Mouse (Mus musculus) MEL (cell line): ENCODE measurements around the gene Timeless. TPM values are rescaled to one million over a fixed set of nuclear protein-coding genes. Genes with fewer than 3 reads are reported as not detected.

ENCODE experiments used
- DNase-seq: peaks from one replicate; pipeline ENCODE4 v3.0.0; 2011; ENCODE audit warnings: low read depth, low spot score
- H3K27ac ChIP-seq: 2 replicates; pipeline ENCODE4 v1.5.1; 2012; ENCODE audit warnings: low read depth, mild to moderate bottlenecking, control low read depth, low read length, moderate library complexity; ENCODE audit not compliant: control insufficient read depth
- H3K27me3 ChIP-seq, 2 experiments: fragments of 150-350 bp in 1 of 2; sonication (generic) in 1 of 2; 2 replicates each; pipeline ENCODE4 v1.6.1; 2012; ENCODE audit warnings: low read length in 2 of 2, mild to moderate bottlenecking in 2 of 2, improper control_type of control experiment in 1 of 2, moderate library complexity in 1 of 2; ENCODE audit not compliant: insufficient read depth in 2 of 2, control insufficient read depth in 1 of 2
- H3K36me3 ChIP-seq, 2 experiments: 2 replicates each; pipeline ENCODE4 v1.6.1; 2012 to 2014; ENCODE audit warnings: low read length in 2 of 2, improper control_type of control experiment in 1 of 2, inconsistent platforms in 1 of 2, mild to moderate bottlenecking in 1 of 2; ENCODE audit not compliant: insufficient read depth in 2 of 2, control insufficient read depth in 1 of 2
- H3K4me1 ChIP-seq, 2 experiments: fragments of 150-350 bp in 1 of 2; sonication (generic) in 1 of 2; 2 replicates each; pipeline ENCODE4 v1.6.1; 2012; ENCODE audit warnings: low read length in 2 of 2, improper control_type of control experiment in 1 of 2, mild to moderate bottlenecking in 1 of 2; ENCODE audit not compliant: insufficient read depth in 2 of 2, control insufficient read depth in 1 of 2
- H3K4me3 ChIP-seq, 2 experiments: fragments of 150-350 bp in 1 of 2; sonication (generic) in 1 of 2; 2 replicates each; pipeline ENCODE4 v1.5.1; 2012; ENCODE audit warnings: low read depth in 2 of 2, low read length in 2 of 2, mild to moderate bottlenecking in 2 of 2, moderate library complexity in 2 of 2, control low read depth in 1 of 2, improper control_type of control experiment in 1 of 2; ENCODE audit not compliant: control insufficient read depth in 1 of 2, insufficient read depth in 1 of 2
- H3K79me2 ChIP-seq: 2 replicates; pipeline ENCODE4 v1.6.1; 2012; ENCODE audit warnings: mild to moderate bottlenecking, low read length, moderate library complexity; ENCODE audit not compliant: control insufficient read depth, poor library complexity, insufficient read depth
- H3K9ac ChIP-seq: 2 replicates; pipeline ENCODE4 v1.6.1; 2012; ENCODE audit warnings: low read depth, mild to moderate bottlenecking, control low read depth, low read length, moderate library complexity; ENCODE audit not compliant: control insufficient read depth, poor library complexity, severe bottlenecking
- H3K9me3 ChIP-seq: fragments of 150-350 bp; sonication (generic); replicated peaks from 2 replicates; pipeline ENCODE4 v1.6.1; 2012; ENCODE audit warnings: mild to moderate bottlenecking, low read length, improper control_type of control experiment, moderate library complexity; ENCODE audit not compliant: insufficient read depth
- CHD1 ChIP-seq: IDR thresholded peaks from 2 replicates; pipeline ENCODE4 v1.6.1; 2012; ENCODE audit warnings: low read depth, mild to moderate bottlenecking, inconsistent platforms, low read length, improper control_type of control experiment
- CHD2 ChIP-seq: IDR thresholded peaks from 2 replicates; pipeline ENCODE4 v1.6.1; 2011; ENCODE audit warnings: low read length, improper control_type of control experiment
- ELF1 ChIP-seq: IDR thresholded peaks from 2 replicates; pipeline ENCODE4 v1.6.1; 2014; ENCODE audit warnings: low read depth, mild to moderate bottlenecking, inconsistent platforms, low read length, improper control_type of control experiment, moderate library complexity
- EP300 ChIP-seq, 2 experiments: IDR thresholded peaks; 2 replicates each; pipeline ENCODE4 v1.6.1; 2011; ENCODE audit warnings: improper control_type of control experiment in 2 of 2, low read length in 2 of 2, low read depth in 1 of 2, mild to moderate bottlenecking in 1 of 2
- GATA1 ChIP-seq: IDR thresholded peaks from 2 replicates; pipeline ENCODE4 v1.6.1; 2011; ENCODE audit warnings: low read depth, low read length, improper control_type of control experiment
- KAT2A ChIP-seq: conservative IDR thresholded peaks from 2 replicates; pipeline ENCODE4 v1.6.1; 2012; ENCODE audit warnings: low read depth, low read length, improper control_type of control experiment, inconsistent platforms
- MAFK ChIP-seq: IDR thresholded peaks from 2 replicates; pipeline ENCODE4 v1.6.1; 2011; ENCODE audit warnings: low read depth, mild to moderate bottlenecking, low read length, improper control_type of control experiment, borderline replicate concordance
- MAX ChIP-seq: IDR thresholded peaks from 2 replicates; pipeline ENCODE4 v1.6.1; 2011; ENCODE audit warnings: low read length, improper control_type of control experiment
- MAZ ChIP-seq: IDR thresholded peaks from 2 replicates; pipeline ENCODE4 v1.6.1; 2012; ENCODE audit warnings: low read depth, mild to moderate bottlenecking, inconsistent platforms, low read length, improper control_type of control experiment
- MEF2A ChIP-seq: IDR thresholded peaks from 2 replicates; pipeline ENCODE4 v1.6.1; 2014; ENCODE audit warnings: low read depth, mild to moderate bottlenecking, inconsistent platforms, low read length, improper control_type of control experiment; ENCODE audit not compliant: poor library complexity, insufficient replicate concordance, severe bottlenecking; ENCODE audit errors: extremely low read depth
- MYB ChIP-seq: IDR thresholded peaks from 2 replicates; pipeline ENCODE4 v1.6.1; 2011; ENCODE audit warnings: mild to moderate bottlenecking, low read depth, low read length, improper control_type of control experiment
- MYC ChIP-seq: IDR thresholded peaks from 2 replicates; pipeline ENCODE4 v1.6.1; 2011; ENCODE audit warnings: low read depth, mild to moderate bottlenecking, low read length, improper control_type of control experiment, moderate library complexity
- NELFE ChIP-seq: IDR thresholded peaks from 2 replicates; pipeline ENCODE4 v1.6.1; 2011; ENCODE audit warnings: low read depth, low read length, improper control_type of control experiment
- RAD21 ChIP-seq: IDR thresholded peaks from 2 replicates; pipeline ENCODE4 v1.6.1; 2011; ENCODE audit warnings: mild to moderate bottlenecking, low read depth, low read length, improper control_type of control experiment
- SIN3A ChIP-seq: IDR thresholded peaks from 2 replicates; pipeline ENCODE4 v1.6.1; 2012; ENCODE audit warnings: low read length, improper control_type of control experiment, inconsistent platforms
- SMC3 ChIP-seq: IDR thresholded peaks from 2 replicates; pipeline ENCODE4 v1.6.1; 2011; ENCODE audit warnings: low read depth, low read length, improper control_type of control experiment
- TAL1 ChIP-seq: IDR thresholded peaks from 2 replicates; pipeline ENCODE4 v1.6.1; 2012; ENCODE audit warnings: mild to moderate bottlenecking, inconsistent platforms, low read length, moderate library complexity, mixed read lengths
- TBP ChIP-seq: IDR thresholded peaks from 2 replicates; pipeline ENCODE4 v1.8.0; 2011; ENCODE audit warnings: low read depth, low read length, improper control_type of control experiment
- TCF12 ChIP-seq: IDR thresholded peaks from 2 replicates; pipeline ENCODE4 v1.6.1; 2014; ENCODE audit warnings: low read depth, mild to moderate bottlenecking, inconsistent platforms, low read length, improper control_type of control experiment, moderate library complexity
- UBTF ChIP-seq: IDR thresholded peaks from 2 replicates; pipeline ENCODE4 v1.6.1; 2012; ENCODE audit warnings: low read depth, mild to moderate bottlenecking, inconsistent platforms, low read length, improper control_type of control experiment, moderate library complexity, borderline replicate concordance; ENCODE audit not compliant: insufficient read depth
- USF1 ChIP-seq: IDR thresholded peaks from 2 replicates; pipeline ENCODE4 v1.6.1; 2014; ENCODE audit warnings: low read depth, mild to moderate bottlenecking, inconsistent platforms, low read length, improper control_type of control experiment, moderate library complexity
- ZC3H11A ChIP-seq: IDR thresholded peaks from 2 replicates; pipeline ENCODE4 v1.6.1; 2012; ENCODE audit warnings: low read depth, mild to moderate bottlenecking, inconsistent platforms, low read length, improper control_type of control experiment
- ZKSCAN1 ChIP-seq: IDR thresholded peaks from 2 replicates; pipeline ENCODE4 v1.6.1; 2012; ENCODE audit warnings: low read depth, mild to moderate bottlenecking, inconsistent platforms, low read length, improper control_type of control experiment, moderate library complexity
- polyA plus RNA-seq, 2 experiments: library from polyadenylated mRNA; stranded (reverse) in 1 of 2; unstranded in 1 of 2; fragments of >175 nt in 1 of 2; fragments of >200 nt in 1 of 2; gene quantifications; 2 replicates each; pipeline versions ENCODE4 v1.2.1 to v1.2.4; 2012; ENCODE audit warnings: low replicate concordance in 2 of 2, low read depth in 1 of 2; ENCODE audit not compliant: insufficient read length in 2 of 2, insufficient read depth in 1 of 2, missing spikeins in 1 of 2
- total RNA-seq: library from RNA; depleted of rRNA; stranded (reverse); fragments of 300-350 nt; gene quantifications from 2 replicates; pipeline ENCODE4 v1.2.3, GENCODE M21; 2012

Gene Timeless
- total and polyA plus RNA-seq, 3 experiments, result 49.3 to 627 (median 89.8) TPM

GRCm38 (mm10) chr10:128204941-128205340 is 26.9 kb upstream of the Timeless start:
- H3K9me3 ChIP-seq, result no peaks in the 10 kb centered on the region
- H3K4me1 ChIP-seq, result peaks cover 0 to under 1% of the 10 kb centered on the region in 2 experiments; a peak in 1 of 4 replicates
- TF ChIP-seq KAT2A (no peak), NELFE (no peak), TBP (no peak), CHD2 (no peak), EP300 (IDR thresholded peaks at IDR 0.05; ENCODE audit: low read depth in 1 of 2, low read length in 2 of 2) (no peak), TCF12 (no peak), RAD21 (no peak), MAZ (no peak), USF1 (no peak), MAFK (no peak), UBTF (no peak)
- H3K27me3 ChIP-seq, result no peaks in the 10 kb centered on the region
- no peak overlapping the region for H3K27ac ChIP-seq
- no peak overlapping the region for H3K4me3 ChIP-seq
- peaks cover 0 to 1% of the 10 kb centered on the region in 2 experiments; a peak in 2 of 4 replicates for H3K36me3 ChIP-seq
- DNase-seq, result no peak
- no peak overlapping the region for H3K9ac ChIP-seq
- H3K79me2 ChIP-seq, result no peaks in the 10 kb centered on the region

GRCm38 (mm10) chr10:128208326-128208725 is 23.5 kb upstream of the Timeless start:
- Histone ChIP-seq H3K9me3 (no peaks in the 10 kb centered on the region), H3K36me3 (peaks cover 0 to 13% of the 10 kb centered on the region in 2 experiments; a peak in 2 of 4 replicates), H3K27ac (no peak overlapping the region), H3K4me1 (peaks cover 2 to 13% of the 10 kb centered on the region in 2 experiments; a peak in 3 of 4 replicates), H3K4me3 (no peak overlapping the region), H3K9ac (no peak overlapping the region), H3K79me2 (peaks cover 11% of the 10 kb centered on the region), H3K27me3 (no peaks in the 10 kb centered on the region)
- TF ChIP-seq SIN3A (no peak), CHD1 (no peak), TBP (no peak), USF1 (no peak), CHD2 (no peak), MYC (no peak), GATA1 (no peak), TAL1 (no peak), MEF2A (no peak), UBTF (no peak), ZKSCAN1 (no peak), MYB (no peak), ELF1 (no peak), SMC3 (no peak), ZC3H11A (no peak), MAX (no peak)
- no peak for DNase-seq
